Mouse (Mus musculus): ENCODE results near the gene Gnai3.

Gene Gnai3

GRCm38 (mm10) chr3:108164091-108164490 is 18.1 kb upstream of the Gnai3 start:
- no peak for DNase-seq (ENCODE audit: low read depth, low spot score)

- no peak for DNase-seq (ENCODE audit: low read depth, low spot score)
These were observed 12.6 kb upstream of the Gnai3 start for GRCm38 (mm10) chr3:108158383-108159037.

GRCm38 (mm10) chr3:108154656-108155055 is 8.7 kb upstream of the Gnai3 start, which contains the start of gene Gpr61:
Gene Gpr61 (minus strand): TSS chr3:108154882.
- DNase-seq (ENCODE audit: low read depth, low spot score): no peak

GRCm38 (mm10) chr3:108152290-108152689 is 6.3 kb upstream of the Gnai3 start:
- no peak for DNase-seq (ENCODE audit: low read depth, low spot score)

- peak; percentile 97 for DNase-seq (ENCODE audit: low read depth, low spot score)
These were observed 1.7 kb upstream of the Gnai3 start for GRCm38 (mm10) chr3:108147386-108148235.

GRCm38 (mm10) chr3:108146671-108147070 is 725 bp upstream of the Gnai3 start:
- peak; percentile 39 for DNase-seq (ENCODE audit: low read depth, low spot score)

GRCm38 (mm10) chr3:108140786-108141185 is 5.2 kb downstream of the Gnai3 start:
- no peak for DNase-seq (ENCODE audit: low read depth, low spot score)

GRCm38 (mm10) chr3:108139113-108139512 is 6.8 kb downstream of the Gnai3 start:
- DNase-seq (ENCODE audit: low read depth, low spot score): no peak

GRCm38 (mm10) chr3:108134701-108135100 is 11.2 kb downstream of the Gnai3 start:
- DNase-seq (ENCODE audit: low read depth, low spot score): no peak

- no peak for DNase-seq (ENCODE audit: low read depth, low spot score)
These were observed 13.5 kb downstream of the Gnai3 start for GRCm38 (mm10) chr3:108132484-108132883.

GRCm38 (mm10) chr3:108131821-108132220 is 14.1 kb downstream of the Gnai3 start:
- DNase-seq (ENCODE audit: low read depth, low spot score): no peak

- DNase-seq (ENCODE audit: low read depth, low spot score): no peak
These were observed 14.7 kb downstream of the Gnai3 start for GRCm38 (mm10) chr3:108131216-108131615.

GRCm38 (mm10) chr3:108129804-108130203 is 16.1 kb downstream of the Gnai3 start:
- DNase-seq (ENCODE audit: low read depth, low spot score): no peak

- DNase-seq (ENCODE audit: low read depth, low spot score): no peak
These were observed 16.6 kb downstream of the Gnai3 start for GRCm38 (mm10) chr3:108129367-108129766.

GRCm38 (mm10) chr3:108128520-108128919 is 17.4 kb downstream of the Gnai3 start:
- no peak for DNase-seq (ENCODE audit: low read depth, low spot score)

- no peak for DNase-seq (ENCODE audit: low read depth, low spot score)
These were observed 19.6 kb downstream of the Gnai3 start for GRCm38 (mm10) chr3:108126327-108126726.

GRCm38 (mm10) chr3:108124131-108124530 is 21.8 kb downstream of the Gnai3 start:
- no peak for DNase-seq (ENCODE audit: low read depth, low spot score)

GRCm38 (mm10) chr3:108123242-108123641 is 22.7 kb downstream of the Gnai3 start:
- no peak for DNase-seq (ENCODE audit: low read depth, low spot score)

- DNase-seq (ENCODE audit: low read depth, low spot score): no peak
These were observed 24.8 kb downstream of the Gnai3 start for GRCm38 (mm10) chr3:108121101-108121500.

- DNase-seq (ENCODE audit: low read depth, low spot score): no peak
These were observed 28.5 kb downstream of the Gnai3 start for GRCm38 (mm10) chr3:108117465-108117864.

GRCm38 (mm10) chr3:108113591-108114289 is 32.2 kb downstream of the Gnai3 start:
- no peak for DNase-seq (ENCODE audit: low read depth, low spot score)

- no peak for DNase-seq (ENCODE audit: low read depth, low spot score)
These were observed 33.3 kb downstream of the Gnai3 start for GRCm38 (mm10) chr3:108112666-108113065.

Measured in 3T3-L1 (cell line).